Mouse (Mus musculus) ES-Bruce4 (cell line): Measurements from ENCODE around the gene Ndufc1.

ENCODE experiments used
- CTCF ChIP-seq: IDR thresholded peaks from one replicate; pipeline ENCODE4 v1.8.1; 2011; ENCODE audit warnings: low read depth, low read length
- EP300 ChIP-seq: IDR thresholded peaks from 2 replicates; pipeline ENCODE4 v1.6.1; 2011; ENCODE audit warnings: low read depth, low read length; ENCODE audit not compliant: insufficient read depth

GRCm38 (mm10) chr3:51379786-51380659 lies 28.8 kb downstream of the Ndufc1 start:
- TF ChIP-seq CTCF (no peak), EP300 (no peak)
